Mouse (Mus musculus): Measurements from ENCODE around the gene Rhbdf1. TPM values are rescaled to one million over a fixed set of nuclear protein-coding genes. Genes with fewer than 3 reads are reported as not detected.

Rhbdf1 gene
- polyA plus RNA-seq, 2 experiments: 3.0 to 5.8 TPM

DNA sequence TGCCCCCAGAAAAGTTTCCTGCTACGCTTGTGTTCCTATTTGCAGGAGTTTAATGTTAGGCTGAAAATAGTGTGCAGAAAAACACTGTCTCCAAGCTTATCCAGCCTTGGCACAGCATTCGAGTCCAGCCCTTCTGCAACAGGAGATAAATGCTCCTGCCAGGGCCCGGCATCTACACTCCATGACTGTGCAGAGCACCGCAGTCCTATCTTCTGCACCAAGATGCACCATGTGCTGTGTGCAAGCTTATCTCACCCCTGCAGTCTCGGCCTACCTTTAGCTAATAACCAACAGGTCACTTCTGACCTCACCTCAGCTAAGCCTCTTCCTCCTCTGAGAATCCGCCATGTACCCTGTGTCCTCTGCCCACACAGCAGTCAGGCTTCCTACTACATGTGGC, 23.5 kb upstream of the Rhbdf1 start:
- Histone ChIP-seq H3K4me1 (replicated peaks; ENCODE audit: control insufficient read depth in 2 of 2, insufficient read depth in 2 of 2, low read length in 1 of 2) (peaks cover 93 to 96% of the 10 kb centered on the region in 2 experiments), H3K9me3 (ENCODE audit: control insufficient read depth, low read length) (no peaks in the 10 kb centered on the region), H3K27ac (peak overlapping the region; percentile 100), H3K4me2 (ENCODE audit: low read depth) (peak overlapping the region; percentile 72), H3K36me3 (replicated peaks; ENCODE audit: control insufficient read depth, insufficient read depth, low read depth) (peaks cover 69% of the 10 kb centered on the region), H3K4me3 (ENCODE audit: insufficient read depth in 1 of 2, low read depth in 2 of 2, low read length in 2 of 2) (peak overlapping the region; percentile 21 to 29; a peak in 3 of 4 replicates), H3K27me3 (ENCODE audit: control insufficient read depth, insufficient read depth, low read length) (no peaks in the 10 kb centered on the region), H3K9ac (replicated peaks) (peak overlapping the region; percentile 91)
- DNase-seq (ENCODE audit: low read depth in 3 of 3, low spot score in 3 of 3): peak; percentile 95 to 97 (median 97)
- ATAC-seq (ENCODE audit: insufficient read depth): peak; percentile 96
- 12% methylated on average over 6 of the region's 6 CpGs for WGBS (ENCODE audit: insufficient replicate concordance)
- TF ChIP-seq EP300 (IDR thresholded peaks at IDR 0.05; ENCODE audit: low read depth) (peak; percentile 100), CTCF (IDR thresholded peaks at IDR 0.05; ENCODE audit: low read depth) (no peak)

DNA sequence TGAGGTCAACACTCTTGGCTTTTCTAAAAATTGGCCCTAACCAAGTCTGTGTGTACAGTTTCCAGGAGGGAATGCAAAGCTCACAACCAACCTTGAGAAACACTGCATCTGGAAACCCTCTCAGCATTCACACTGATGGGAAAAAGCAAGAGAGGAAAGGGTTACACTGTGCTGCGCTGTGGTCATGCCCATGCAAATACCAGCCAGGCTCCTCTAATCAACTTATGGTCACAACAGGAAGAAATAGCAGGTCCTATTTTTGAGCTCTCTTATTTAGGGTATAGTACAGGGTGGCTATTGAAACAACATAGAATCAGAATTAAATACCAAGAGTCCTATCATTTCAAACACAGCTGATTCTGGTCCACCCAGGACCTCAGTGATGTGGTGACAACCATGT, 22.5 kb upstream of the Rhbdf1 start:
- H3K27me3 ChIP-seq (ENCODE audit: control insufficient read depth, insufficient read depth, low read length): no peaks in the 10 kb centered on the region
- H3K36me3 ChIP-seq (replicated peaks; ENCODE audit: control insufficient read depth, insufficient read depth, low read depth): peaks cover 74% of the 10 kb centered on the region
- 55% methylated on average over 1 of the region's 1 CpGs for WGBS (ENCODE audit: insufficient replicate concordance)
- peak overlapping the region; percentile 100 for H3K27ac ChIP-seq
- DNase-seq (ENCODE audit: low read depth in 3 of 3, low spot score in 3 of 3) (no peak), ATAC-seq (ENCODE audit: insufficient read depth) (no peak)
- H3K9ac ChIP-seq (replicated peaks): peak overlapping the region; percentile 91
- no peak for TF ChIP-seq CTCF (IDR thresholded peaks at IDR 0.05; ENCODE audit: low read depth)
- H3K4me3 ChIP-seq (ENCODE audit: insufficient read depth in 1 of 2, low read depth in 2 of 2, low read length in 2 of 2): no peak overlapping the region
- H3K9me3 ChIP-seq (ENCODE audit: control insufficient read depth, low read length): no peaks in the 10 kb centered on the region
- H3K4me1 ChIP-seq (replicated peaks; ENCODE audit: control insufficient read depth in 2 of 2, insufficient read depth in 2 of 2, low read length in 1 of 2): peaks cover 83 to 86% of the 10 kb centered on the region in 2 experiments
- peak overlapping the region; percentile 72 for H3K4me2 ChIP-seq (ENCODE audit: low read depth)

DNA sequence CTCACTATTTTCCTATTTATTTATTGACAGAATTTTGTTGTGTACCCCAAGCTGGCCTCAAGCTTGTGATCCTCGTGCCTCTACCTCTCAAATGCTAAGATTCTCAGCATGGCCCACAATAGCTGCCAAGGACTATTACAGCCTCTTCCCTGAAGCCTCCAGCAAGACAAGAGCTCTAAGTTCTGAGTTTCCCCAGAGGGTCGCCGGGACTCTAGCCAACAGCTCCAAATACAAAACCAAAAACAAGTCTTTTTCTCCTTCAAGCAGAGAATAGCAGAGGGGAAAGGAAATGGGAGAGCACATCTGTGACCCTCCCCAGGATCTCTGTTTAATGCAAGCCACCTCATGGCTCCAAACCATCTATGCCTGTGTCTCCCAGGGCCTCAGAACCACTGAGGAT, 22.0 kb upstream of the Rhbdf1 start:
- Histone ChIP-seq H3K4me3 (ENCODE audit: insufficient read depth in 1 of 2, low read depth in 2 of 2, low read length in 2 of 2) (no peak overlapping the region), H3K36me3 (replicated peaks; ENCODE audit: control insufficient read depth, insufficient read depth, low read depth) (peaks cover 74% of the 10 kb centered on the region), H3K27ac (peak overlapping the region; percentile 100), H3K27me3 (ENCODE audit: control insufficient read depth, insufficient read depth, low read length) (no peaks in the 10 kb centered on the region), H3K4me2 (ENCODE audit: low read depth) (peak overlapping the region; percentile 72), H3K4me1 (replicated peaks; ENCODE audit: control insufficient read depth in 2 of 2, insufficient read depth in 2 of 2, low read length in 1 of 2) (peaks cover 77 to 81% of the 10 kb centered on the region in 2 experiments), H3K9ac (replicated peaks) (peak overlapping the region; percentile 91), H3K9me3 (ENCODE audit: control insufficient read depth, low read length) (no peaks in the 10 kb centered on the region)
- no peak for ATAC-seq (ENCODE audit: insufficient read depth)
- no peak for DNase-seq (ENCODE audit: low read depth in 3 of 3, low spot score in 3 of 3)
- TF ChIP-seq EP300 (IDR thresholded peaks at IDR 0.05; ENCODE audit: low read depth): no peak
- TF ChIP-seq CTCF (IDR thresholded peaks at IDR 0.05; ENCODE audit: low read depth): no peak
- WGBS (ENCODE audit: insufficient replicate concordance): 74% methylated on average over 3 of the region's 3 CpGs

DNA sequence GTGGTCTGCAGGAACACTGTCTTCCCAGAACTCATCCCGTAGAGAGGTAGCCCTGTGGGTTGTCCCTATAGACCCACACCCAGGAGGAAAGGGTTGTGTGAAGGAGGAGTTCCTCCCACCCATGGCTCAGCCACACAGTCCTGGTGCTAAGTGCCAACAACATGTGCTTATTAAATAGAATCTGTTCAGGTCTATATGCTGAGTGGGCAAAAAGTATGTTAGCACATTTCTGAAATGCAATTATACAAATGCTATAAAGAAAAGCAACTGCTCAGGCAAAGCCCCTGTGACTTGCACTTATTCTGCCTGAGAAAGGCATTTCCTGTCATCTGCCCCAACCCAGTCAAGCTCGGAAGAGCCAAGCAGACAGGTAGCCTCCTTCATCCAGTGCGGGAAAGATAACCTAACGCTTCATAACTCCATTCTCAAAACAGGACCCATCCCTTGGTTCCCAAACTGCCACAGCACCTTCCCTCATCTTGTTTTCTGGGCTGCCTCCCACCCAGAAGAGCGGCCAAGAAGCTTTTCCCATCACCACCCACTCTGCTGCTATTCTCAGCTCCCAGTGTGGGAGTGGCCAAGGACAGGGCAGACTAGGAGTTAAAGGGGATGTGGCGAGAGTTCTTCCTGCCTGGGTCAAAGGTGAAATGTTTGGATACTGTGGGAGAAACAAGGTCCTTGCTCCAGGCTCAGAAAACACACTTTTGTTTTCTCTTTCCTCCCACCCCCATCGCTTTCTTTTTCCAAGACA, 21.3 kb upstream of the Rhbdf1 start:
- H3K4me3 ChIP-seq (ENCODE audit: insufficient read depth in 1 of 2, low read depth in 2 of 2, low read length in 2 of 2): no peak overlapping the region
- peak overlapping the region; percentile 72; the same call in 1 of the 2 replicates for H3K4me2 ChIP-seq (ENCODE audit: low read depth)
- H3K4me1 ChIP-seq (replicated peaks; ENCODE audit: control insufficient read depth in 2 of 2, insufficient read depth in 2 of 2, low read length in 1 of 2): peaks cover 70 to 79% of the 10 kb centered on the region in 2 experiments
- H3K36me3 ChIP-seq (replicated peaks; ENCODE audit: control insufficient read depth, insufficient read depth, low read depth): peaks cover 74% of the 10 kb centered on the region
- no peaks in the 10 kb centered on the region for H3K27me3 ChIP-seq (ENCODE audit: control insufficient read depth, insufficient read depth, low read length)
- ATAC-seq (ENCODE audit: insufficient read depth): no peak
- no peaks in the 10 kb centered on the region for H3K9me3 ChIP-seq (ENCODE audit: control insufficient read depth, low read length)
- 76% methylated on average over 7 of the region's 7 CpGs for WGBS (ENCODE audit: insufficient replicate concordance)
- no peak for DNase-seq (ENCODE audit: low read depth in 3 of 3, low spot score in 3 of 3)
- peak overlapping the region; percentile 100 for H3K27ac ChIP-seq
- H3K9ac ChIP-seq (replicated peaks): peak overlapping the region; percentile 91
- TF ChIP-seq CTCF (IDR thresholded peaks at IDR 0.05; ENCODE audit: low read depth) (no peak), EP300 (IDR thresholded peaks at IDR 0.05; ENCODE audit: low read depth) (no peak)

DNA sequence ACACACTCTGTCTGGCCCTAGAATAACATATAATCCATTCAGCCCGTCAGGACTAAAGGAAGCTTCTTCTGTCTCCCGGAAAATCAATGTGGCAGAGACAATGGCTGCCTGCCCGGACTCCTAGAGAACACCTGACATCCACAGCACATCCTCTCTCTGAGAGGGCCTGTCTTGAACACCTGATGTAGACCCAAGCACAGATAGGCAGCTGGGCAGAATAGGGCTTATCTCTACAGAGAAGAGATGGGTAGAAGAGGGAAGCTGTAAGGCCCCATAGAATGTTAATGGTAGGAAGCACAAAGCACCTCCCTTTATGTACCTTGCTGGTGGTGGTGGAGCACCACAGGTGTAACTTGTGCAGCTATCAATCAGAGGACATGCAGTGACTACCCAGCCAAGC, 20.1 kb upstream of the Rhbdf1 start:
- 71% methylated on average over 3 of the region's 3 CpGs for WGBS (ENCODE audit: insufficient replicate concordance)
- H3K4me2 ChIP-seq (ENCODE audit: low read depth): peak overlapping the region; percentile 72

More for the DNA sequence above, 20.1 kb upstream of the Rhbdf1 start:
- H3K27me3 ChIP-seq (ENCODE audit: control insufficient read depth, insufficient read depth, low read length): no peaks in the 10 kb centered on the region
- H3K9ac ChIP-seq (replicated peaks): peak overlapping the region; percentile 91
- peak; percentile 75 for TF ChIP-seq EP300 (IDR thresholded peaks at IDR 0.05; ENCODE audit: low read depth)
- TF ChIP-seq CTCF (IDR thresholded peaks at IDR 0.05; ENCODE audit: low read depth): no peak
- ATAC-seq (ENCODE audit: insufficient read depth) (0 out of 2 replicates have a peak, but pooled peaks have one; percentile 14), DNase-seq (ENCODE audit: low read depth in 3 of 3, low spot score in 3 of 3) (no peak)
- no peak overlapping the region for H3K4me3 ChIP-seq (ENCODE audit: insufficient read depth in 1 of 2, low read depth in 2 of 2, low read length in 2 of 2)
- peaks cover 59 to 80% of the 10 kb centered on the region in 2 experiments for H3K4me1 ChIP-seq (replicated peaks; ENCODE audit: control insufficient read depth in 2 of 2, insufficient read depth in 2 of 2, low read length in 1 of 2)
- peak overlapping the region; percentile 100 for H3K27ac ChIP-seq
- peaks cover 76% of the 10 kb centered on the region for H3K36me3 ChIP-seq (replicated peaks; ENCODE audit: control insufficient read depth, insufficient read depth, low read depth)
- no peaks in the 10 kb centered on the region for H3K9me3 ChIP-seq (ENCODE audit: control insufficient read depth, low read length)
